Mouse (Mus musculus): ENCODE results near the gene Rbfox3. TPM values are rescaled to one million over a fixed set of nuclear protein-coding genes. Genes with fewer than 3 reads are reported as not detected.
A peak's percentile ranks its signal among the peaks of the same experiment; 100 is the strongest.

Gene Rbfox3
- polyA plus RNA-seq, 1 experiment = 0.03 TPM

GRCm38 (mm10) chr11:118755003-118755402 is 156.4 kb downstream of the Rbfox3 start:
- Histone ChIP-seq H3K9me3 (no peaks in the 10 kb centered on the region), H3K27me3 (replicated peaks) (peaks cover 29% of the 10 kb centered on the region), H3K4me3 (replicated peaks) (no peak overlapping the region), H3K36me3 (replicated peaks; ENCODE audit: low read length) (no peaks in the 10 kb centered on the region), H3K4me1 (no peaks in the 10 kb centered on the region; the same call in 1 of the 2 replicates)
- TF ChIP-seq FLI1 (IDR thresholded peaks at IDR 0.05; ENCODE audit: low read length) (no peak), GATA1 (IDR thresholded peaks at IDR 0.05; ENCODE audit: borderline replicate concordance, low read length) (no peak)

DNA sequence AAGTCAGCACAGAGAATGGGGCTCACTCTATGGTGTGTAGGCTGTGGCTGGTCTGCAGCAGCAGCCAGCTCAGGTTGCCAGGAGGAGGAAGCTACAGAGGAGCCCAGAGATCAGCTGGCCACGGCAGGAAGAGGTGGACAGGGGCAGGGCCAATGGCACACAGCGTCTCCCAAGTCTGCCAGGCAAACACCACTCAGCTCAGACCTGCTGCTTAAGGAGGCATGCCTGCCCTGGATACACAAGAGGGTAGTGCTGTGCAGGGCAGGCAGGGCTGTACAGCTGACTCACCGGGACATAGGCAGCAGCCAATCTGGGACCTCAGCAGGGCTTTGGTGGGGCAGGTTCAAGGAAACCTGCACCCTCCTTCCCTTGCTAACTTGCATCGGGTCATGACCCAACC is 156.9 kb downstream of the Rbfox3 start:
- no peak overlapping the region for H3K4me3 ChIP-seq (replicated peaks)
- H3K36me3 ChIP-seq (replicated peaks; ENCODE audit: low read length) = no peaks in the 10 kb centered on the region
- H3K4me1 ChIP-seq = no peaks in the 10 kb centered on the region; the same call in 1 of the 2 replicates
- TF ChIP-seq FLI1 (IDR thresholded peaks at IDR 0.05; ENCODE audit: low read length) (no peak), GATA1 (IDR thresholded peaks at IDR 0.05; ENCODE audit: borderline replicate concordance, low read length) (no peak)
- H3K9me3 ChIP-seq = no peaks in the 10 kb centered on the region
- peaks cover 29% of the 10 kb centered on the region for H3K27me3 ChIP-seq (replicated peaks)

DNA sequence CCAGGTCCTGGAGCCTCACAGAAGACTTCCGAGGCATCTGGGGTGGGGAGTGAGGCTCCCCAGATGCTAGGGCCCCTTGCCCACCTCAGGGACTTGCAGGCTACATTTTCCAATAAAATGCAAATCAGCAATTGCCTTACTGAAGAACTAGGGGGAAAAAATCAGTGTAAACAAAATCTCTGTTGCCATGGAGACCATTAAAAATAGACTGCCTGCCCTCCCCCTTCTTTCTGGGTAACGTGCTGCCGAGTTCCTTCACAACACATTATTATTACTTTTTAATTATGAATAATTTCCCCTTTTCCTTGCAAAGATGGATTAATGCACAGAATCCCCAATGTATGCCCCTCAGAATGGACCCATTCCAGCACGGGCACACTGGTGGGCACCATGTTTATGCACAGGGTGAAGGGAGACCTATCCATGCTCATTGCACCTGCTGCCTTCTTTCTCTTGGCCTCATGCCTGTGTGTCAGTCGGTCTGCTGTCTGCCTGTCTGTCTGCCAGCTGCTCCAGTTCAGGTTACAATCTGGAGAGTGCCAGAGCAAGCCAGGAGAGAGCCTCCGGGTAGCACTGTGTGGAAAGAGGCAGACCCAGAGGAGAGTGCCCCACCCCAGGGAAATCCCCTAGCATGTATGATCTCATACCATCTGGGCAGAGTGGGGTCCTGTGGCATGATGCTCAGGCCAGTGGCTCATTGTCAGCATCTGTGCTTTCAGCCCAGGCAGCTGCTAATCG is 159.3 kb downstream of the Rbfox3 start:
- Histone ChIP-seq H3K9me3 (no peaks in the 10 kb centered on the region), H3K4me3 (replicated peaks) (no peak overlapping the region), H3K4me1 (no peaks in the 10 kb centered on the region; the same call in 1 of the 2 replicates), H3K27me3 (replicated peaks) (peaks cover 37% of the 10 kb centered on the region), H3K36me3 (replicated peaks; ENCODE audit: low read length) (no peaks in the 10 kb centered on the region)
- no peak for TF ChIP-seq GATA1 (IDR thresholded peaks at IDR 0.05; ENCODE audit: borderline replicate concordance, low read length)
- no peak for TF ChIP-seq FLI1 (IDR thresholded peaks at IDR 0.05; ENCODE audit: low read length)

- no peak for TF ChIP-seq FLI1 (IDR thresholded peaks at IDR 0.05; ENCODE audit: low read length)
- TF ChIP-seq GATA1 (IDR thresholded peaks at IDR 0.05; ENCODE audit: borderline replicate concordance, low read length) = no peak
- peaks cover 41% of the 10 kb centered on the region for H3K27me3 ChIP-seq (replicated peaks)
- H3K4me1 ChIP-seq = no peaks in the 10 kb centered on the region; the same call in 1 of the 2 replicates
- no peaks in the 10 kb centered on the region for H3K36me3 ChIP-seq (replicated peaks; ENCODE audit: low read length)
- H3K9me3 ChIP-seq = no peaks in the 10 kb centered on the region
- H3K4me3 ChIP-seq (replicated peaks) = peak overlapping the region; percentile 60
These were observed 160.6 kb downstream of the Rbfox3 start for GRCm38 (mm10) chr11:118750745-118751330.

GRCm38 (mm10) chr11:118749541-118749940 is 161.9 kb downstream of the Rbfox3 start:
- Histone ChIP-seq H3K36me3 (replicated peaks; ENCODE audit: low read length) (no peaks in the 10 kb centered on the region), H3K4me1 (peaks cover 6% of the 10 kb centered on the region; the same call in 1 of the 2 replicates), H3K27me3 (replicated peaks) (peaks cover 47% of the 10 kb centered on the region), H3K4me3 (replicated peaks) (no peak overlapping the region), H3K9me3 (no peaks in the 10 kb centered on the region)
- TF ChIP-seq FLI1 (IDR thresholded peaks at IDR 0.05; ENCODE audit: low read length) = no peak
- TF ChIP-seq GATA1 (IDR thresholded peaks at IDR 0.05; ENCODE audit: borderline replicate concordance, low read length) = no peak

GRCm38 (mm10) chr11:118748622-118749021 is 162.8 kb downstream of the Rbfox3 start:
- TF ChIP-seq GATA1 (IDR thresholded peaks at IDR 0.05; ENCODE audit: borderline replicate concordance, low read length) (no peak), FLI1 (IDR thresholded peaks at IDR 0.05; ENCODE audit: low read length) (no peak)
- Histone ChIP-seq H3K36me3 (replicated peaks; ENCODE audit: low read length) (no peaks in the 10 kb centered on the region), H3K9me3 (no peaks in the 10 kb centered on the region), H3K4me3 (replicated peaks) (no peak overlapping the region), H3K27me3 (replicated peaks) (peaks cover 52% of the 10 kb centered on the region), H3K4me1 (peaks cover 11% of the 10 kb centered on the region)

DNA sequence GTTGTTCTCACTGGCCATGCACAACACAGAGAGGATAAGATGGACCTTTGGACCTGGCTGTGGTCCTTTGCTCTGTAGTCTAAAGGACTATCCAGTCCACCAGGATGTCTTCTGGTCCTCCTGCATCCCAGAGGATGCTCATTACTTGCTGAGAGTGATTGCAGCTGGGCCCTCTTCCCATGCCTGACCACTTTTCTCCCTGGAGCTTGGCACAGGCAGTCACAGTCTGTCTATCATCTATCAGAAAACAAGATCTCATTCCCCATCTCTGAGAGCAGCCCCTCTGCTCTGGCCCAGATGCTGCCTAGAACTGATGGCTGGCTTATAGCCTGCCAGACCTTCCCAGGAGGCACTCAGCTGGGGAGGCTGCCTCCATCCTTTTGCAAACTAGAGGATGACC is 166.1 kb downstream of the Rbfox3 start:
- H3K9me3 ChIP-seq = no peaks in the 10 kb centered on the region
- TF ChIP-seq GATA1 (IDR thresholded peaks at IDR 0.05; ENCODE audit: borderline replicate concordance, low read length) (no peak), FLI1 (IDR thresholded peaks at IDR 0.05; ENCODE audit: low read length) (no peak)

DNA sequence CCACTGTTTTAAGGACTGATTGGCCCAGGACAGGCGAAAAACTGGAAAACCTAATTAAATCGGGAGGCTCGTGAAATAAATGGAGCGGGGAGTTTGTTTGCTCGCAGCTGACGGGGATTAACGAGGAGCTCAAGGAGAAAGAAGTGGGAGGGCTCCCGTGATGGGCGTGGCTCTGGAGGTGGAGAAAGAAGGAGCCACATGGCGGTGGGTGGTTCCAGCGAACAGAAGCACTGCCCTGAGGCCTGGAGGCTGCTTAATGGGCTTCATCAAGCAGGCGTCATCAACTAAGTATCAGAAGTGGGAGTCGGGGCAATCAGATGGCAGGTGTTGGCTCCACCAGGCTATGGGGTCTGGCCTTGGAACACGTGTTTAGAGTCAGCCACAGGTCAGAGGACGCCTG is 166.6 kb downstream of the Rbfox3 start:
- no peaks in the 10 kb centered on the region for H3K9me3 ChIP-seq
- H3K36me3 ChIP-seq (replicated peaks; ENCODE audit: low read length) = no peaks in the 10 kb centered on the region
- peaks cover 11% of the 10 kb centered on the region for H3K4me1 ChIP-seq
- peaks cover 67% of the 10 kb centered on the region for H3K27me3 ChIP-seq (replicated peaks)
- no peak overlapping the region for H3K4me3 ChIP-seq (replicated peaks)
- TF ChIP-seq GATA1 (IDR thresholded peaks at IDR 0.05; ENCODE audit: borderline replicate concordance, low read length) = no peak
- TF ChIP-seq FLI1 (IDR thresholded peaks at IDR 0.05; ENCODE audit: low read length) = no peak

More for the DNA sequence above, 166.1 kb downstream of the Rbfox3 start:
- H3K4me1 ChIP-seq = peaks cover 11% of the 10 kb centered on the region
- H3K27me3 ChIP-seq (replicated peaks) = peaks cover 63% of the 10 kb centered on the region
- no peaks in the 10 kb centered on the region for H3K36me3 ChIP-seq (replicated peaks; ENCODE audit: low read length)
- H3K4me3 ChIP-seq (replicated peaks) = no peak overlapping the region

GRCm38 (mm10) chr11:118742762-118743161 is 168.6 kb downstream of the Rbfox3 start:
- Histone ChIP-seq H3K27me3 (replicated peaks) (peaks cover 72% of the 10 kb centered on the region), H3K36me3 (replicated peaks; ENCODE audit: low read length) (no peaks in the 10 kb centered on the region), H3K4me3 (replicated peaks) (no peak overlapping the region), H3K4me1 (peaks cover 22% of the 10 kb centered on the region), H3K9me3 (no peaks in the 10 kb centered on the region)
- TF ChIP-seq FLI1 (IDR thresholded peaks at IDR 0.05; ENCODE audit: low read length) = no peak
- TF ChIP-seq GATA1 (IDR thresholded peaks at IDR 0.05; ENCODE audit: borderline replicate concordance, low read length) = no peak

- no peaks in the 10 kb centered on the region for H3K9me3 ChIP-seq
- H3K27me3 ChIP-seq (replicated peaks) = peaks cover 69% of the 10 kb centered on the region
- TF ChIP-seq GATA1 (IDR thresholded peaks at IDR 0.05; ENCODE audit: borderline replicate concordance, low read length) (no peak), FLI1 (IDR thresholded peaks at IDR 0.05; ENCODE audit: low read length) (no peak)
These were observed 170.1 kb downstream of the Rbfox3 start for GRCm38 (mm10) chr11:118741262-118741661.

More at GRCm38 (mm10) chr11:118741262-118741661, 170.1 kb downstream of the Rbfox3 start:
- H3K36me3 ChIP-seq (replicated peaks; ENCODE audit: low read length) = no peaks in the 10 kb centered on the region
- H3K4me3 ChIP-seq (replicated peaks) = no peak overlapping the region
- H3K4me1 ChIP-seq = peaks cover 22% of the 10 kb centered on the region
